Mouse (Mus musculus): Measurements from ENCODE around the gene Galnt18. TPM values are rescaled to one million over a fixed set of nuclear protein-coding genes. Genes with fewer than 3 reads are reported as not detected.

Gene Galnt18
- polyA plus RNA-seq, 2 experiments = 1.0 to 1.1 TPM

GRCm38 (mm10) chr7:111466720-111467119, 313.1 kb downstream of the Galnt18 start:
- H3K9me3 ChIP-seq (ENCODE audit: control insufficient read depth, low read length) = no peaks in the 10 kb centered on the region
- H3K4me2 ChIP-seq (ENCODE audit: low read depth) = no peak overlapping the region
- WGBS (ENCODE audit: insufficient replicate concordance) = 28% methylated on average over 1 of the region's 1 CpGs
- H3K4me1 ChIP-seq (replicated peaks; ENCODE audit: control insufficient read depth in 2 of 2, insufficient read depth in 2 of 2, low read length in 1 of 2) = no peaks in the 10 kb centered on the region
- H3K36me3 ChIP-seq (replicated peaks; ENCODE audit: control insufficient read depth, insufficient read depth, low read depth) = no peaks in the 10 kb centered on the region
- no peak overlapping the region for H3K27ac ChIP-seq
- no peak for ATAC-seq (ENCODE audit: insufficient read depth)
- H3K4me3 ChIP-seq (ENCODE audit: insufficient read depth in 1 of 2, low read depth in 2 of 2, low read length in 2 of 2) = no peak overlapping the region
- no peak overlapping the region for H3K9ac ChIP-seq (replicated peaks)
- no peak for TF ChIP-seq EP300 (IDR thresholded peaks at IDR 0.05; ENCODE audit: low read depth)
- TF ChIP-seq CTCF (IDR thresholded peaks at IDR 0.05; ENCODE audit: low read depth) = no peak
- H3K27me3 ChIP-seq (ENCODE audit: control insufficient read depth, insufficient read depth, low read length) = no peaks in the 10 kb centered on the region
- DNase-seq (ENCODE audit: low read depth in 3 of 3, low spot score in 3 of 3) = no peak

- Histone ChIP-seq H3K36me3 (replicated peaks; ENCODE audit: control insufficient read depth, insufficient read depth, low read depth) (no peaks in the 10 kb centered on the region), H3K27ac (no peak overlapping the region), H3K9me3 (ENCODE audit: control insufficient read depth, low read length) (no peaks in the 10 kb centered on the region), H3K4me1 (replicated peaks; ENCODE audit: control insufficient read depth in 2 of 2, insufficient read depth in 2 of 2, low read length in 1 of 2) (no peaks in the 10 kb centered on the region), H3K4me3 (ENCODE audit: insufficient read depth in 1 of 2, low read depth in 2 of 2, low read length in 2 of 2) (no peak overlapping the region), H3K9ac (replicated peaks) (no peak overlapping the region), H3K27me3 (ENCODE audit: control insufficient read depth, insufficient read depth, low read length) (no peaks in the 10 kb centered on the region), H3K4me2 (ENCODE audit: low read depth) (no peak overlapping the region)
- 56% methylated on average over 3 of the region's 3 CpGs for WGBS (ENCODE audit: insufficient replicate concordance)
- TF ChIP-seq EP300 (IDR thresholded peaks at IDR 0.05; ENCODE audit: low read depth) (no peak), CTCF (IDR thresholded peaks at IDR 0.05; ENCODE audit: low read depth) (no peak)
- DNase-seq (ENCODE audit: low read depth in 3 of 3, low spot score in 3 of 3) = no peak
- no peak for ATAC-seq (ENCODE audit: insufficient read depth)
These were observed 313.7 kb downstream of the Galnt18 start for GRCm38 (mm10) chr7:111466121-111466520.

GRCm38 (mm10) chr7:111459716-111460115, 320.1 kb downstream of the Galnt18 start:
- DNase-seq (ENCODE audit: low read depth in 3 of 3, low spot score in 3 of 3) (no peak), ATAC-seq (ENCODE audit: insufficient read depth) (no peak)
- no peak overlapping the region for H3K27ac ChIP-seq
- no peaks in the 10 kb centered on the region for H3K27me3 ChIP-seq (ENCODE audit: control insufficient read depth, insufficient read depth, low read length)
- no peak for TF ChIP-seq CTCF (IDR thresholded peaks at IDR 0.05; ENCODE audit: low read depth)
- TF ChIP-seq EP300 (IDR thresholded peaks at IDR 0.05; ENCODE audit: low read depth) = no peak
- H3K9ac ChIP-seq (replicated peaks) = no peak overlapping the region
- 65% methylated on average over 4 of the region's 4 CpGs for WGBS (ENCODE audit: insufficient replicate concordance)
- H3K4me3 ChIP-seq (ENCODE audit: insufficient read depth in 1 of 2, low read depth in 2 of 2, low read length in 2 of 2) = no peak overlapping the region
- H3K4me2 ChIP-seq (ENCODE audit: low read depth) = no peak overlapping the region
- no peaks in the 10 kb centered on the region for H3K9me3 ChIP-seq (ENCODE audit: control insufficient read depth, low read length)
- no peaks in the 10 kb centered on the region for H3K36me3 ChIP-seq (replicated peaks; ENCODE audit: control insufficient read depth, insufficient read depth, low read depth)
- no peaks in the 10 kb centered on the region for H3K4me1 ChIP-seq (replicated peaks; ENCODE audit: control insufficient read depth in 2 of 2, insufficient read depth in 2 of 2, low read length in 1 of 2)

GRCm38 (mm10) chr7:111456007-111456406, 323.8 kb downstream of the Galnt18 start:
- Histone ChIP-seq H3K9ac (replicated peaks) (no peak overlapping the region), H3K36me3 (replicated peaks; ENCODE audit: control insufficient read depth, insufficient read depth, low read depth) (no peaks in the 10 kb centered on the region), H3K9me3 (ENCODE audit: control insufficient read depth, low read length) (no peaks in the 10 kb centered on the region), H3K27ac (no peak overlapping the region), H3K27me3 (ENCODE audit: control insufficient read depth, insufficient read depth, low read length) (no peaks in the 10 kb centered on the region), H3K4me2 (ENCODE audit: low read depth) (no peak overlapping the region), H3K4me1 (replicated peaks; ENCODE audit: control insufficient read depth in 2 of 2, insufficient read depth in 2 of 2, low read length in 1 of 2) (no peaks in the 10 kb centered on the region), H3K4me3 (ENCODE audit: insufficient read depth in 1 of 2, low read depth in 2 of 2, low read length in 2 of 2) (no peak overlapping the region)
- DNase-seq (ENCODE audit: low read depth in 3 of 3, low spot score in 3 of 3) = no peak
- WGBS (ENCODE audit: insufficient replicate concordance) = 50% methylated on average over 3 of the region's 3 CpGs
- ATAC-seq (ENCODE audit: insufficient read depth) = no peak
- no peak for TF ChIP-seq CTCF (IDR thresholded peaks at IDR 0.05; ENCODE audit: low read depth)
- TF ChIP-seq EP300 (IDR thresholded peaks at IDR 0.05; ENCODE audit: low read depth) = no peak

- H3K4me2 ChIP-seq (ENCODE audit: low read depth) = no peak overlapping the region
- no peak for DNase-seq (ENCODE audit: low read depth in 3 of 3, low spot score in 3 of 3)
- H3K36me3 ChIP-seq (replicated peaks; ENCODE audit: control insufficient read depth, insufficient read depth, low read depth) = no peaks in the 10 kb centered on the region
- no peak overlapping the region for H3K4me3 ChIP-seq (ENCODE audit: insufficient read depth in 1 of 2, low read depth in 2 of 2, low read length in 2 of 2)
- no peak for ATAC-seq (ENCODE audit: insufficient read depth)
- H3K9ac ChIP-seq (replicated peaks) = no peak overlapping the region
- H3K4me1 ChIP-seq (replicated peaks; ENCODE audit: control insufficient read depth in 2 of 2, insufficient read depth in 2 of 2, low read length in 1 of 2) = no peaks in the 10 kb centered on the region
- H3K9me3 ChIP-seq (ENCODE audit: control insufficient read depth, low read length) = no peaks in the 10 kb centered on the region
- TF ChIP-seq EP300 (IDR thresholded peaks at IDR 0.05; ENCODE audit: low read depth) (no peak), CTCF (IDR thresholded peaks at IDR 0.05; ENCODE audit: low read depth) (no peak)
- H3K27ac ChIP-seq = no peak overlapping the region
- H3K27me3 ChIP-seq (ENCODE audit: control insufficient read depth, insufficient read depth, low read length) = no peaks in the 10 kb centered on the region
- WGBS (ENCODE audit: insufficient replicate concordance) = 68% methylated on average over 4 of the region's 4 CpGs
These were observed 324.2 kb downstream of the Galnt18 start for GRCm38 (mm10) chr7:111455541-111455940.

All from liver, embryonic 14.5 days (tissue).